ENCODE assay signal across 8 mouse cellular contexts in genomic region chr6:21950676-21951075, GRCm38 (mm10). TPM values are rescaled to one million over a fixed set of nuclear protein-coding genes. Genes with fewer than 3 reads are reported as not detected.
A peak's percentile ranks its signal among the peaks of the same experiment; 100 is the strongest.
DNase-seq lines count a peak whose midpoint lies in the region; ATAC-seq and TF ChIP-seq lines count a peak whose summit lies in the region.

No protein-coding gene starts in this region.

- H3K36me3 ChIP-seq in megakaryocyte, embryonic 14.5 days (replicated peaks; ENCODE audit: low read length): peaks cover 26% of the 10 kb centered on the region
- peaks cover 9% of the 10 kb centered on the region for H3K36me3 ChIP-seq in forebrain, postnatal 0 days (ENCODE audit: insufficient read depth)
- peaks cover 31% of the 10 kb centered on the region for H3K36me3 ChIP-seq in limb, embryonic 12.5 days
- no peaks in the 10 kb centered on the region for H3K36me3 ChIP-seq in stomach, embryonic 16.5 days (ENCODE audit: control insufficient read depth, insufficient read depth, low read length)

- peaks cover 29% of the 10 kb centered on the region for H3K4me1 ChIP-seq in megakaryocyte, embryonic 14.5 days
- peaks cover 5% of the 10 kb centered on the region for H3K4me1 ChIP-seq in forebrain, postnatal 0 days (ENCODE audit: insufficient read depth)
- H3K4me1 ChIP-seq in limb, embryonic 12.5 days (replicated peaks): peaks cover 8% of the 10 kb centered on the region
- H3K4me1 ChIP-seq in stomach, embryonic 16.5 days (ENCODE audit: control insufficient read depth, insufficient read depth, low read length): peaks cover 7% of the 10 kb centered on the region; the same call in 1 of the 2 replicates

- 0 out of 2 replicates have a peak overlapping the region, but pooled peaks have one; percentile 100 for H3K27ac ChIP-seq in forebrain, postnatal 0 days (ENCODE audit: low read depth, low read length)
- H3K27ac ChIP-seq in limb, embryonic 12.5 days: no peak overlapping the region
- no peak overlapping the region; the same call in 1 of the 2 replicates for H3K27ac ChIP-seq in stomach, embryonic 16.5 days (ENCODE audit: low read length)

- H3K4me2 ChIP-seq in forebrain, postnatal 0 days (ENCODE audit: low read depth): peak overlapping the region; percentile 66
- H3K4me2 ChIP-seq in limb, embryonic 12.5 days: peak overlapping the region; percentile 75
- H3K4me2 ChIP-seq in stomach, embryonic 16.5 days (ENCODE audit: low read depth, low read length): peak overlapping the region; percentile 79

- peak overlapping the region; percentile 79 for H3K9ac ChIP-seq in forebrain, postnatal 0 days
- H3K9ac ChIP-seq in limb, embryonic 12.5 days (replicated peaks): peak overlapping the region; percentile 74; the same call in 1 of the 2 replicates
- peak overlapping the region; percentile 92 for H3K9ac ChIP-seq in stomach, embryonic 16.5 days (ENCODE audit: low read length)

- no peak for DNase-seq in forebrain, postnatal 0 days
- DNase-seq in embryo, embryonic 11 days: no peak
- DNase-seq in layer of hippocampus, adult 11-12 months (ENCODE audit: low spot score): no peak
- no peak for DNase-seq in urinary bladder, adult 18-20 months (ENCODE audit: low spot score in 2 of 2)

- WGBS in forebrain, postnatal 0 days: 82% methylated on average over 2 of the region's 2 CpGs
- WGBS in limb, embryonic 12.5 days: 82% methylated on average over 2 of the region's 2 CpGs
- WGBS in stomach, embryonic 16.5 days: 69% methylated on average over 2 of the region's 2 CpGs

- no peak for ATAC-seq in megakaryocyte, adult 5-6 weeks (ENCODE audit: poor library complexity, severe bottlenecking)
- no peak for ATAC-seq in forebrain, postnatal 0 days
- no peak for ATAC-seq in limb, embryonic 12.5 days (ENCODE audit: insufficient number of reproducible peaks, insufficient read depth, low FRiP score, low TSS enrichment, low read depth)
- ATAC-seq in stomach, embryonic 16.5 days (ENCODE audit: insufficient read depth, low FRiP score): no peak

- peaks cover 4% of the 10 kb centered on the region for H3K27me3 ChIP-seq in megakaryocyte, embryonic 14.5 days (replicated peaks)
- no peaks in the 10 kb centered on the region for H3K27me3 ChIP-seq in forebrain, postnatal 0 days (ENCODE audit: insufficient read depth, low read length)
- H3K27me3 ChIP-seq in limb, embryonic 12.5 days: no peaks in the 10 kb centered on the region
- no peaks in the 10 kb centered on the region for H3K27me3 ChIP-seq in stomach, embryonic 16.5 days (ENCODE audit: control insufficient read depth, insufficient read depth, low read length)

- TF ChIP-seq CTCF in forebrain, postnatal 0 days (IDR thresholded peaks at IDR 0.05; ENCODE audit: low read depth): no peak

- H3K9me3 ChIP-seq in megakaryocyte, embryonic 14.5 days: no peaks in the 10 kb centered on the region
- H3K9me3 ChIP-seq in forebrain, postnatal 0 days (ENCODE audit: low read length): no peaks in the 10 kb centered on the region
- no peaks in the 10 kb centered on the region for H3K9me3 ChIP-seq in limb, embryonic 12.5 days
- H3K9me3 ChIP-seq in stomach, embryonic 16.5 days (replicated peaks; ENCODE audit: control insufficient read depth, low read length): no peaks in the 10 kb centered on the region

- H3K4me3 ChIP-seq in megakaryocyte, embryonic 14.5 days (replicated peaks): peak overlapping the region; percentile 97
- H3K4me3 ChIP-seq in forebrain, postnatal 0 days (ENCODE audit: low read depth, low read length): peak overlapping the region; percentile 77
- H3K4me3 ChIP-seq in limb, embryonic 12.5 days (replicated peaks): peak overlapping the region; percentile 74
- H3K4me3 ChIP-seq in stomach, embryonic 16.5 days (replicated peaks; ENCODE audit: low read length): peak overlapping the region; percentile 70

RNA-seq across cellular contexts. Expression of gene Ing3, which starts 1.3 kb away (rescaled TPM):
- polyA plus RNA-seq in megakaryocyte, embryonic 14.5 days (2012; ENCODE audit: insufficient read depth, low replicate concordance): 6.9 TPM in 1 of 2 replicates, not detected in the other
- total RNA-seq in megakaryocyte, adult 5-6 weeks (2015): 45.5 and 57.5 TPM in 2 replicates
- 50.6 and 51.9 TPM in 2 replicates for total RNA-seq in megakaryocyte, adult 5-6 weeks (2017)
- 18.2 and 25.7 TPM in 2 replicates for total RNA-seq in forebrain, postnatal 0 days (2014; rRNA removed)
- polyA plus RNA-seq in forebrain, postnatal 0 days (2015; fragmentation: Nextera tagmentation; extraction: Ambion mirVana): 42.0 and 43.5 TPM in 2 replicates
- 59.8 and 71.1 TPM in 2 replicates for polyA plus RNA-seq in limb, embryonic 12.5 days (2016; fragmentation: Nextera tagmentation; extraction: Ambion mirVana)
- polyA plus RNA-seq in stomach, embryonic 16.5 days (2015; fragmentation: Nextera tagmentation; extraction: Ambion mirVana): 37.5 and 43.4 TPM in 2 replicates

RNA-seq across cellular contexts. Expression of gene Cped1, which starts 35.0 kb away (rescaled TPM):
- polyA plus RNA-seq in megakaryocyte, embryonic 14.5 days (2012; ENCODE audit: insufficient read depth, low replicate concordance): 0.17 TPM in 1 of 2 replicates, not detected in the other
- total RNA-seq in megakaryocyte, adult 5-6 weeks (2015): 0.22 and 1.3 TPM in 2 replicates
- total RNA-seq in megakaryocyte, adult 5-6 weeks (2017): 0.99 and 1.3 TPM in 2 replicates
- 3.9 and 6.5 TPM in 2 replicates for total RNA-seq in forebrain, postnatal 0 days (2014; rRNA removed)
- polyA plus RNA-seq in forebrain, postnatal 0 days (2015; fragmentation: Nextera tagmentation; extraction: Ambion mirVana): 2.4 and 2.5 TPM in 2 replicates
- polyA plus RNA-seq in limb, embryonic 12.5 days (2016; fragmentation: Nextera tagmentation; extraction: Ambion mirVana): 62.3 and 67.7 TPM in 2 replicates
- polyA plus RNA-seq in stomach, embryonic 16.5 days (2015; fragmentation: Nextera tagmentation; extraction: Ambion mirVana): 26.6 and 27.3 TPM in 2 replicates
